Comparison of ENCODE assay signal across 21 mouse cellular contexts in genomic region chr6:51181905-51182304, GRCm38 (mm10).
DNase-seq lines count a peak whose midpoint lies in the region; ATAC-seq and TF ChIP-seq lines count a peak whose summit lies in the region.
"Had no signal": no experiment of that assay in that cellular context is flagged by ENCODE, and none has a peak within 500 bp of the region (broad histone marks: within the 10 kb centered on the region; RNA-seq: fewer than 3 reads in every experiment).

No protein-coding gene starts in this region.

- no peak overlapping the region for H3K4me3 ChIP-seq in kidney, postnatal 0 days (replicated peaks; ENCODE audit: low read depth, low read length)
- H3K4me3 ChIP-seq in midbrain, embryonic 14.5 days (replicated peaks; ENCODE audit: low read depth, low read length): no peak overlapping the region
- H3K4me3 ChIP-seq in midbrain, embryonic 16.5 days (ENCODE audit: low read depth, low read length): no peak overlapping the region
- H3K4me3 ChIP-seq: embryonic facial prominence, embryonic 13.5 days; forebrain, embryonic 12.5 days; gastrocnemius, adult 2 months; hindbrain, embryonic 13.5 days had no signal

- no peak for ATAC-seq in kidney, postnatal 0 days (replicated peaks; ENCODE audit: low FRiP score, low read depth)
- ATAC-seq in midbrain, embryonic 14.5 days (ENCODE audit: low FRiP score, low TSS enrichment): no peak
- ATAC-seq in midbrain, embryonic 16.5 days: no peak
- ATAC-seq: activated CD4-positive, CD25-positive, alpha-beta regulatory T cell, adult 4 months; Patski had no signal

- H3K4me1 ChIP-seq in kidney, postnatal 0 days (replicated peaks; ENCODE audit: insufficient read depth, low read length): no peaks in the 10 kb centered on the region
- H3K4me1 ChIP-seq in midbrain, embryonic 14.5 days (ENCODE audit: control insufficient read depth, insufficient read depth, low read length): no peaks in the 10 kb centered on the region
- no peaks in the 10 kb centered on the region for H3K4me1 ChIP-seq in midbrain, embryonic 16.5 days (ENCODE audit: control insufficient read depth, insufficient read depth, low read length)
- H3K4me1 ChIP-seq: embryonic facial prominence, embryonic 13.5 days; forebrain, embryonic 12.5 days; hindbrain, embryonic 13.5 days had no signal

- peaks cover 49% of the 10 kb centered on the region for H3K27me3 ChIP-seq in kidney, postnatal 0 days (ENCODE audit: insufficient read depth, low read length)
- H3K27me3 ChIP-seq in midbrain, embryonic 14.5 days (ENCODE audit: control insufficient read depth, insufficient read depth, low read length): peaks cover 81% of the 10 kb centered on the region
- peaks cover 66% of the 10 kb centered on the region for H3K27me3 ChIP-seq in midbrain, embryonic 16.5 days (ENCODE audit: control insufficient read depth, insufficient read depth, low read depth, low read length)

- TF ChIP-seq CTCF in kidney, postnatal 0 days (IDR thresholded peaks at IDR 0.05; ENCODE audit: low read depth): no peak

- intact Hi-C loops in gastrocnemius, postnatal 36 days (cut with DNase I): loop anchor here (10.0 kb wide), 1 partner anchor 1133 kb away; the partner anchor contains the start of gene Evx1

- H3K9me3 ChIP-seq in kidney, postnatal 0 days (replicated peaks; ENCODE audit: low read length): no peaks in the 10 kb centered on the region
- no peaks in the 10 kb centered on the region for H3K9me3 ChIP-seq in midbrain, embryonic 14.5 days (ENCODE audit: control insufficient read depth, low read length)
- no peaks in the 10 kb centered on the region for H3K9me3 ChIP-seq in midbrain, embryonic 16.5 days (replicated peaks; ENCODE audit: control insufficient read depth, low read length, poor library complexity, severe bottlenecking)
- H3K9me3 ChIP-seq: embryonic facial prominence, embryonic 13.5 days; forebrain, embryonic 12.5 days; hindbrain, embryonic 13.5 days had no signal

- H3K4me2 ChIP-seq in kidney, postnatal 0 days (ENCODE audit: low read length): no peak overlapping the region
- no peak overlapping the region for H3K4me2 ChIP-seq in midbrain, embryonic 14.5 days (ENCODE audit: low read length)
- H3K4me2 ChIP-seq in midbrain, embryonic 16.5 days (ENCODE audit: low read length): no peak overlapping the region
- H3K4me2 ChIP-seq: embryonic facial prominence, embryonic 13.5 days; forebrain, embryonic 12.5 days; hindbrain, embryonic 13.5 days had no signal

- no peak overlapping the region for H3K27ac ChIP-seq in kidney, postnatal 0 days
- no peak overlapping the region for H3K27ac ChIP-seq in midbrain, embryonic 14.5 days (replicated peaks; ENCODE audit: low read depth, low read length)
- H3K27ac ChIP-seq in midbrain, embryonic 16.5 days (ENCODE audit: low read length): no peak overlapping the region
- H3K27ac ChIP-seq: embryonic facial prominence, embryonic 13.5 days; forebrain, embryonic 12.5 days; gastrocnemius, adult 2 months; hindbrain, embryonic 13.5 days had no signal

- no peaks in the 10 kb centered on the region for H3K36me3 ChIP-seq in kidney, postnatal 0 days (ENCODE audit: insufficient read depth, low read length)
- H3K36me3 ChIP-seq in midbrain, embryonic 14.5 days (ENCODE audit: control insufficient read depth, insufficient read depth, low read length): no peaks in the 10 kb centered on the region
- H3K36me3 ChIP-seq in midbrain, embryonic 16.5 days (ENCODE audit: control insufficient read depth, insufficient read depth, low read length): no peaks in the 10 kb centered on the region
- H3K36me3 ChIP-seq: embryonic facial prominence, embryonic 13.5 days; forebrain, embryonic 12.5 days; hindbrain, embryonic 13.5 days had no signal

- 18% methylated on average over 10 of the region's 10 CpGs for WGBS in kidney, postnatal 0 days
- WGBS in midbrain, embryonic 14.5 days: 26% methylated on average over 10 of the region's 10 CpGs
- WGBS in midbrain, embryonic 16.5 days: 25% methylated on average over 10 of the region's 10 CpGs

- DNase-seq in embryo, embryonic 10.5 days (ENCODE audit: low spot score): peak; percentile 49
- no peak for DNase-seq in embryo, embryonic 9.5 days (ENCODE audit: extremely low spot score)
- peak; percentile 21 for DNase-seq in kidney, postnatal 0 days (ENCODE audit: low spot score)
- no peak for DNase-seq in kidney, postnatal 14 days
- DNase-seq in midbrain, embryonic 14.5 days: peak; percentile 29
- DNase-seq in gastrocnemius, postnatal 36 days: no peak
- DNase-seq in yolk sac, embryonic 10.5 days (ENCODE audit: low spot score): no peak
- DNase-seq: adrenal gland, postnatal 14 days; cerebellum, adult 18-20 months; cerebellum, adult 9-11 months; cerebellum, postnatal 36 days; gastrocnemius, adult 2 months; gastrocnemius, postnatal 25 days; heart, adult 11 months; heart, postnatal 4 days had no signal

- H3K9ac ChIP-seq in kidney, postnatal 0 days (ENCODE audit: low read depth, low read length): no peak overlapping the region
- no peak overlapping the region for H3K9ac ChIP-seq in midbrain, embryonic 14.5 days (replicated peaks; ENCODE audit: low read length)
- no peak overlapping the region for H3K9ac ChIP-seq in midbrain, embryonic 16.5 days (ENCODE audit: low read depth, low read length)
- H3K9ac ChIP-seq: embryonic facial prominence, embryonic 13.5 days; forebrain, embryonic 12.5 days; hindbrain, embryonic 13.5 days had no signal

Comparison
In these comparisons a context has a peak if more than half of its experiments do, and no peak if none do; other contexts are left out.
1. DNase-seq: peak in embryo, embryonic 10.5 days (single experiment), kidney, postnatal 0 days (single experiment) and midbrain, embryonic 14.5 days (single experiment); none in embryo, embryonic 9.5 days (single experiment), kidney, postnatal 14 days (single experiment), gastrocnemius, postnatal 36 days (0 of 2) and yolk sac, embryonic 10.5 days (single experiment).